Mouse (Mus musculus): ENCODE measurements around the gene Slc2a12.

Gene Slc2a12

DNA sequence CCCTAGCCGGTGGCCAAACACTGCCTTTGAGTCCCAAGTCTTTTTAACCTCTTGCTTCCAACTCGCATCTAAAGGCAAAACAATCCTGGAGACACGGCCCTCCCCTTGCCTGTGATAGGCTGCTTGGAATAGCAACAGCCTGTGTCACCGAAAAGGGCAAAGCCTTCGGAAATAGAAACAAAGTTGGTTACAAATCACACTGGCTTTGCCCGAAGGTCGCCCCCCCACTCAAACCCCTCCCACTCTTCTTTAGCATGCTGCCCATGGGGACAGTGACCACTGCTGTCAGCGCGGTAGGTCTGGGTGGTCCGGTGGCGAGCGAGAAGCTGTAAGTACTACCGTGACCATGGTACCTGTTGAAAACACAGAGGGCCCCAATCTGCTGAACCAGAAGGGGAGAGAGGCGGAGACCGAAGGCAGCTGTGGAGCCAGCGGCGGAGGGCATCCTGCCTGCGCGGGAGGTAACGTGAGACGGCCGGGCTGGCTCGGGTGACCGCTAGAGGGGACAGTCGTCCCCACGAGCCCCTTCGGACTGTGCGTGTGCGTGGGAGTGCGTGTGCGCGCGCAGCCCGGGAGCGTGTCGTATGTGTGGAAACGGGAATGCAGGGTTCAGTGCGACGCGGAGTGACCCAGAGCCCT lies at the start of gene Slc2a12:
TSS of gene Slc2a12 (plus strand) at position 159 of the 639 bp plus-strand sequence.
- DNase-seq, result peak; percentile 73 to 79

DNA sequence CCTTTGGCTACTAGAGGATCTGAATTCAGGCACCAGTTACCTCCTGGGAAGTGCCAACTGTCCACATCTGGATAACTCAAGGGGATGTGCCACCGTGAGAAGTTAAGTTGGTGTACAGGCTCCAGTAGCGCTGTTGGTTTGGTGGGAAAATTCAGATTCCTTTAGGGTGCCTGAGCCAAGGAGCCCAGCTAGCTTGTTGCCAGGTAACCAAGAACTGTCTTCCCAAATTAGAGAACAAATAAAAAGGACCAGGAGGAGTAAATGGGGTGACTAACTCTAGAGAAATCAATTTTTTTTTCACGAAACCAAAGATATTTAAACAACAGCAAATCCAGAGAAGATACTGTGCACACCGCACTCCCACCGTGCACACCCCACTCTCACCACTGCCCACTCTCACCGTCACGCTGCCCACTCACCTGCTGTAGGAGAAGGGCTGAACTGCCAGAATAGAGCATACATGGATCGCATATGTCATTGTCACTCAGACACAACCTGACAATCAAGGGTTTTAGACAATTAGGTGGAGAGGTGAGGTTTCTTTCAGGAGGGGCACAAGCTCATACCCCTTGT lies 45.8 kb upstream of the Slc2a12 start:
- no peak for DNase-seq

DNA sequence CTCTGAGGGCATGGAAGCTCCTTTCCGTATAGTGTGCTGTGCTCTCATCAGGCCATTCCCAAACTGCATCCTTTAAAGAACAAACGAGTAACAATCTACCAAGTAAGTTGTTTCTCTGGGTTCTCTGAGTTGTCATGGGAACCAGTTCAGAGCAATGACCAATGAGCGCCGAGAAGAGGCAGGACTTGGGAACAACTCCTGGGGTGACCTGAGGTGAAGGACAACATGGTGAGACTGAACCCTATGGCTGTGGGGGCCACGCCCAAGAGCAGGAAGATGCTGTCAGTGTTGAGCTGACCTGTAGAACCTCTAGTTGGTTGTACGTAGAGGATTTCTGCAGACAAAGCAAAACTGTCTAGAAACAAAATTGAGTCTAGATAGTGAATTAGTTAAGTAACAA lies 43.8 kb upstream of the Slc2a12 start:
- DNase-seq, result no peak

DNA sequence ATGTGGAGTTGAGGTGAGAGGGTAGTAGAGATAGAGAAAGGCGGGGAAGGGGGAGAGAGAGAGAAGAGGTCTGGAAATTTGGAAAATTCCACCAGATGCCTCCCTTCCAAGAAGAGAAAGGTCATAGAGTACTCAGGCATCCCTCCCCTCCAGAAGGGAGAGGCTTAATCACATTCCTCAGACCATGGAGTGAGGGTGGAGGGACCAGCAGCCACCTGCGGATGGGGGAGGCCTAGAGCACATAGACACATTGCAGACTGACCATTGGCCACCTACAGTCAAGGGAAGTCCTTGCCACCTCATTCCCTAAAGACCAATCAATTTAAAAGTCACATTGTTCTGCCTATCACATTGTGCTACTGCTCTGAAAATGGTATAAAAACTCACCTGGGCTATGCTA lies 40.0 kb upstream of the Slc2a12 start:
- DNase-seq, result no peak

DNA sequence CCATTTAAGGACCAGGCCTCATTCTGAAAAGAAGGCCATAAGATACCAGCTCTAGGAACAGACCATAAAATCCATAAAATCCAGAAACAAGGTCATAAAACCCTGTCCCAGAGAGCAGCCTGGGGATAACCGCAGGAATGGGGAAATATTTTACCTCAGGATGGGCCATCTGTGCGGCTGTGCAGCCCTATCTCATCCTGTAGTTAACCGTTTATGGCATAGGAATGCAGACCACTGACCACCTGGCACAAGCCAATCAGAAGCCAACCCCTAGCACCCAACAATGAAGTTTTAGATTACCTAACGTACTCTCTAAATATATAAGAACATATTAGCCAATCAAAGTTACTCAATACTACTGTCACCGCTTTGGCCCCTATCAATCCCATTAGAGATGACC lies 36.5 kb upstream of the Slc2a12 start:
- no peak for DNase-seq

DNA sequence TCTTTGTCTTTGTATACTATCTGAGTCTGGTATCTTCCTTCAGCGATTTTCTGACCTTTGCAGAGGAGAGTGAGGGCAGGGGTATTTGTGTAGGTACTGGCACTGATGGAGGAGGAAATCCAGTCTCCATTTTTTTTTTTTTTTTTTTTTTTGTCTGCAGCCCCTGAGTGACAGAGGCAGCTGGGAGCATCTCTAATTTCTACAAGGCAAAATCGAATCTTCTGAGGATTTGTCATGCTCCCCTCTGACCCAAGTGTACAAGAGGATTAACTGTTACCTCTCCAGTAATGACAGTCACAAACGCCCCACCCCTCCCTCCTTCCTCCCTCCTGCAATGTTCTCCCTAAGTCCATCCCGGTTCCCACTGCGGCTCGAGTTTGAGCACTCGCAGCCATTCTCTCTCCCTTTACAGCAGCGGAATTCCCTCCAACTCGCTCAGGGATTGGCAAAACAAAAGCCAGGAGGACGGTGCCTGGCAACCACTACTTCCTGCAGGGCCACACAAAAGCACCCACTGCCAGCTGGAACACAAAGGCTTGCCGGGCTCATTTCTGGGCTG lies 35.9 kb upstream of the Slc2a12 start:
- peak; percentile 54 to 60 for DNase-seq

DNA sequence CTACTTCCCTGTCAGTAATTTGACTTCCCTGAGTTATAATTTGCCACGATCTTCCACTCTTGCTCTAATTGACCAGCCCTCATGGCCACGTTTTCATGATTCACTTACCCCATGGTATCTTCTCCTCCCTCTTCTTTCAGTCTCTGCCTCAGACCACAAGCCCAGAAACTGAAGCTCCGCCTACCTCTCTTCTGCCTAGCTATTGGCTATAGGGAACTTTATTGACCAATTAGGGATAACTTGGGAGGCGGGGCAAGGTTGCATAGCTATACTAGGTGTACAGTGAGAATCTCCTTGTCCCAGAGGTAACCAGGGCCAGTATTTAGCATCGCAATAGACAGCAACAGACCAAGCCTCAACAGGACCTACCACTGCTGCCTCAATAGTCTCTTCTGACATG lies 31.5 kb upstream of the Slc2a12 start:
- DNase-seq, result no peak

DNA sequence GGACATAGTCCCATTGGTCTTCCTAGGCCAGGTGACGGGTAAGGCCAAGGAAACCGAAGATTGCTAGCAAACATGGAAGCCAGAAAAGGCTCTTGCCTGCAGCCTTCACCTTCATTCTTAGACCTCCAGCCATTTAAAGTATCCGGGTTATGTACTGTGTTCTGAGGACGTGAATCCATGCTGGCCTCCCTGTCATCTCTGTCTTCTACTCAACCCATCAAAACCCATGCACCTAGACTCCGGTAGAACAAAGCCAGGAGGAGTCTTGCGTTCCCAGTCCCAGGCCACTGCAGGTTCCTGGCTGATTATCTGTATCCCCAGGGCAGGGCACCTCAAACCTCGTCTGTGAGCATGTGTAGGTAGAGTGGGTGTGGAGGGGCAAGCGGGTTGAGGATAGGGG lies 30.3 kb upstream of the Slc2a12 start:
- DNase-seq, result no peak

DNA sequence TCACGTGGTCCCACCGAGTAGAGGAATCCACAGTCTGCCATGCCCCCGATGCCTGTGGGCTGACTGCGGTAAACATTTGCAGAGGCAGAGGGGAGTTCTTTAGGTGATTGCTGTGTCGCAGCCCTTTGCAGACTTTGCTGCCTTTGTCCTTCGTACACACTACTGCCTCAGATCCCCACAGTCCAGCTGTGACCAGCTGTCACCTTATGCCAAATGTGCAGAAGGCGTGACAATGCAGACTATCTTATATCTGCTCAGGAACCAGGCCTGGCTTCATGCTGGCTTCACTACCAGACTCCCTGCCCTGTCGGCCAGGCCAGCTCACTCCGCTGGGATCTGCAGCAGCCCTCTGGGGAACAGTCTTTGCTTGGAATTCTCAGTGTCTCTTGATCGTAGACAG lies 29.5 kb upstream of the Slc2a12 start:
- no peak for DNase-seq

DNA sequence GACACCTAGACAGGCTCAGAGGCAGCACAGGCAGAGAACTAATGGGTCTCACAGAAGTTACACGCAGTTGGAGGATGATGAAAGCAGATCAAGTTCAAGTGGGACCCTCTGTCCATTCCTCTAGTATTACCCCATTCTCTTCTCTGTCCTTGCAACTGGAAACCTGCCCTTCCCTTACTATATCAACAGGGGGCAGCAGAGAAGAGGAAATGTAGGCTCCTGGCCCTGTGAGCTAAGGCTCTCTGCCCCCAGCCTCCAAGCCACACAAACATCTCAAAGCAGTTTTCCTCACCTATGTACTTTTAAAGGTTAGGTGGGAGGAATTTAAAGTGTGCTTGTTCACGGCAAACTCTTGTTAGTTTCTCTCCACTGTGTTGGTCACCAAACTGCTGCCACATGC lies 26.0 kb upstream of the Slc2a12 start:
- DNase-seq, result peak; percentile 66 to 75

DNA sequence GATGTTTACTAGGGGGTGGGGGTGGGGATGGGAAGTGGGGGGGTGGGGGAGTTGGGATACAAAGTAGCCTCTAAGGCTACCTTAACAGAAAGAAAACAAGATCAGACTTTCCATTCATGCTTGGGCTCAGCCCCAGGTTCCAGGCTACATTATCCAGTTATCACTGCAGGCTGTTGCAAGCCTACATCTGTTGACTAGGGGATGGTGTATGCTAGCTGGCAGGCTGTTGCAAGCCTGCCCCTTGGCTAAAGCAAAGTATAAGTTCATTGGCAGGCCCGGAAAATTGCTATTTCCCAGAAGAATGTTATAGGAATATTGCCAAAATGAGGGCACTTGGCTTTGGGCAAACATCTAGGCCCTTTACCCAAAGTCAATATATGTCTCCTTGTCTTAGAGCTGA lies 16.0 kb upstream of the Slc2a12 start:
- peak; percentile 23 to 42 for DNase-seq

DNA sequence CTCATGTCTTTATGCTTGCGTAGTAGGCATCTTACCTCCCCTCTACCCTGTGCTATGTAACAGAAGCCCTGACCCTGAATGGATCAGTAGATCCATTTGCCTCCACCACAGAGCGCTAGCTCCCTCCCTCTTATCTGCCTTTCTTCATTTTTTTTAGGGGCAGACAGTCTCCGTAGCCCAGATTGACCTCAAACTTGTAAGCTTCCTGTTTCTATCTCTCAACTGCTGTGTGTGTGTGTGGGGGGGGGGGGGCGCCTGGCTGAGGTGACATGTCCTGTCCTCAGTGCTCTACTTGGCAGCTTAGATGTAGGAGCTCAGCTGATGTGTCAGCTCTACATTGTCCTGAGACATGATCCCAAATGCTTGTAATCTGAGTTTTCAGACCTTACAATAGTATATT lies 13.7 kb upstream of the Slc2a12 start:
- DNase-seq, result no peak

DNA sequence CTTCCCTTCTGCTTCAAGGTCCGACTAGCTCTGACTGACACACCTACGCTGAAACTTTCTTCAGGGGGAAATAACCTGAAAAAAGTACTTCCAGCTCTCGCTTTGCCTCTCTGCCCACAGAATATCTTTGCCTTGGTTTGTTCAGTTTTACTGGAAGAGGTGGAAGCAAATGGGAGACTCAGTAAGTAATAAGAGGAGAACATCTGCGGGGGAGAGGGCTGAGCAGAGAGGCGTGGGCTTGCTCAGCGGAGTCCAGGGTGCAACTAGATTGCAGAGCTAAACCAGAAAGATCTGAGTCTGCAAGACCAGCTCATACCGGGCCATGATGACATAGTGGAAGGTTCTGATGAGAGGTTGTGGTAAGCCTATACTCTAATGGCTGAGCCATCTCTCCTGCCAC lies 13.3 kb upstream of the Slc2a12 start:
- no peak for DNase-seq

DNA sequence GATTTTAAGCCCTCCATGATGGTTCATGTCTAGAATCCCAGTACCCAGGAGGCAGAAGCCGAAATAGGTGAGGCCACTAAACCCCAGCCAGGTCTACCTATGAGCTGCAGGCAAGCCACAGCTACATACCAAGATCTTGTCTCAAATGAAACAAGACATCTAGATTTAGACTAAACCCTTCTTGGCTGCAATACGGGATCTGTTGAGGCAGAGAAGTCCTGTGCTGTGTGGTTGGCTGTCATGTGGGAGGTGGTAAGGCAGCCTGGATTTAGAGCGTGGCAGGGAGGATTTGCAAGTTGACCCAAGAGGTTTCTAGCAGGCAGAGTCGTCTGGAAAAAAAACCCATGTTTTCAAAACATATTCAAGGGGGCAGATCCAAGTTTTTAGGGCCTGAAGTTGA lies 12.9 kb upstream of the Slc2a12 start:
- DNase-seq, result no peak

DNA sequence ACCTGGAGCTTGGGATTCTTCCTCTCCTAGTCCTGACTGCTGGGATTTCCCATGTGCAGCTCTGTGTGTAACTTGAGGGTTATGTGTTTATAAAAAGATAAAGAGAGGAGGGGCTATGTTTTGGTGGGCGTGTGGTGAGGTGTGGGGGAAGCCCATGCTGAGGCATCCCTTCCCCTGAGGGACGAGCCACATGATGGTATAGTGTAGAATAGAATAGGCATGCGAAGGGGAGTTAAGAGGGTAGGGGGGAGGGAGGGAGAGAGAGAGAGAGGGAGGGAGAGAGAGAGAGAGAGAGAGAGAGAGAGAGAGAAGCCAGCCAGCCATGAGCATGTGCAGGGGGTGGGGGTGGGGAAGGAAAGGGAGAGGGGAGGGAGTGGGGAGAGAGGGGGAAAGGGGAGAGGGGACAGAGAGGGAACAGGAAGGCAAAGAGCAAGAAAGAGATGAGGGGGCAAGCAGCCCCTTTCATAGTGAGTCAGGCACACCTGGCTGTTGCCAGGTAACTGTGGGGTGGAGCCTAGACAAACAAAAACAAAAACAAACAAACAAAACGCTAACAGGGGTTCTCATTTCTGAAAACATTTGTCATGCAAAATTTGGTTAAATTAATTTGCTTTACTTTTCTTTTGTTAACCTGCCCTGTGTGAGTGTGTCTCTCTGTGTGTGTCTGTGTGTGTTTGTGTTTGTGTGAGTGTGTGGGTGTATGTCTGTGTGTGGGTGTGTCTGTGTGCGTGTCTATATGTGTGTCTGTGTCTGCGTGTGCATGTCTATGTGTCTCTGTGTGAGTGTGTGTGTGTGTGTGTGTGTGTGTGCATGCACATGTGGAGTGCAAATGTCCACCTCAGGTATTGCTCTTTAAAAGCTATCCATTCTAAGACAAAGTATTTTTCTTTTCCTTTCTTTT lies 11.2 kb upstream of the Slc2a12 start:
- no peak for DNase-seq

DNA sequence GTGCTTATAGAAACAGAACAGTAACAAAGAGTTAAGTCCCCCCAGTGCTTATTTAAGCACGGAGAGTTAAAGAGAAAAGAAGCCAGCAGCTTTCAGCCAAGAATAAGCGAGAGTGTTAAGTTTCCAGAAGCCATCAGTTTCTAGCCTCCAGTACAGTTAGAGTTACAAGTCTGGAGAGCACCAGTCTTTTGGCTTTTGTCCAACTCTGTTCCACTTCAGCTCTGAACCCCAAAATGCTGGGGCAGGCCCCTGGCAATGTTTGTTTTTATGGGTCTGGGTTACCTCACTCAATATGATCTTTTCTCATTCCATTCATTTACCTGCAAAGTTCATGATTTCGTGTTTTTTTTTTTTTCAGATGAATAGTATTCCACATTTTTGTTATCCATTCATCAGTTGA lies 7.6 kb upstream of the Slc2a12 start:
- DNase-seq, result no peak

DNA sequence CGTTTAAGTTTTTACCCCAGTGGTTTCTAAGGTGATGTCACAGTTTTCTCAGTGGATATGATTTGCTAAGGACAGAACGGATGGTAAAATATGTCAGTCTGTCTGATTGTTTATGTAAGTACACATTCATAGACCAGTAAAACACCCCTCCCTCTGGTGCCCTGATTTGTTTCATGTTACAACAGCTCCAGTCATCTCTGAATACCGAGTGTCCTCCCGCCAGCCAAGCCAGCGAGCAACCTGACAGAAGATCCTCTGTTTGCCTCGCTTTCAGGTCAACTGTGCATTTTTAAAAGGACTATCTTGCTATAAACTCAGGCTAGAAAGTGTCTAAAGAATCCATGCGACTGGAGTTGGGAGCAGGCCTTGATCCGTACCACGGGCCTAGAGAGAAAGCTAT lies 640 bp upstream of the Slc2a12 start:
- DNase-seq, result peak in 1 of 2 experiments; percentile 8

DNA sequence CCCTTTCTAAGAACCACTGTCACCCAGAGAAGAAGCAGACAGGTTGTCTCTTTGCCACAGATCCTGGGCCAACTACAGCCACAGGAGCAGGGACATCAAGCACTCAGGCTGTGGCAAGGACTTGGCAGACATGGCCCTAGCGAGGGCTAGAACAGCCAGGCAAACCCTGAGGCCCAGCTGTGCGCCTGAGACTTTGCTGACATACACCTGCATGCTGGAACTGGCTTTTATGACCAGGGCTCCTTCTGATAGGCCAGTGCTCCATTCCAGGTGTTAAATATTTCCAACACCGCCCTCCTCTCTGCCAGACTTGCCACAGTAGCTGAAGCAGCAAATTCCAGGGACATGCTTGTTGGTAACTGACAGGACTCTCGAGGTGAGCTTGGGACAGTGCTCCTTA lies 3.9 kb downstream of the Slc2a12 start:
- DNase-seq, result no peak

DNA sequence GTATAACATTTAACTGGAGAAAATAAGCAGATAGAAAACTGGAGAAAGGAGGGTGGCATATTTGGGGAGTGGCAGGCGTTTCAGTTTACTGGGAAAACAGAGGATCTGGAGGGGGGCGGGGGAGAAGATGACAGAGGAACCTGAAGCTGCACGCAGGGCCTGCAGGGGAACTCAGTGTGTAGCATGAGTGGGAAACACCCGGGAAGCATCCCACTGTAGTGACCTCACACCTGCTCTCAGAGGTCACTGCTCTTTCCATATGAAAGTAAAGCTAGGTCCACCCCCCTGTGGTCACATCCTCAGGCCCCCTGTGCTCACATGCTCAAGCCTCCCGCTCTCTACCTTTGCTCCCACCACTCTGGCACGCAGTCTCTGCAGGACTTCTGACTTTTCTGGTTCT lies 9.0 kb downstream of the Slc2a12 start:
- DNase-seq, result no peak

DNA sequence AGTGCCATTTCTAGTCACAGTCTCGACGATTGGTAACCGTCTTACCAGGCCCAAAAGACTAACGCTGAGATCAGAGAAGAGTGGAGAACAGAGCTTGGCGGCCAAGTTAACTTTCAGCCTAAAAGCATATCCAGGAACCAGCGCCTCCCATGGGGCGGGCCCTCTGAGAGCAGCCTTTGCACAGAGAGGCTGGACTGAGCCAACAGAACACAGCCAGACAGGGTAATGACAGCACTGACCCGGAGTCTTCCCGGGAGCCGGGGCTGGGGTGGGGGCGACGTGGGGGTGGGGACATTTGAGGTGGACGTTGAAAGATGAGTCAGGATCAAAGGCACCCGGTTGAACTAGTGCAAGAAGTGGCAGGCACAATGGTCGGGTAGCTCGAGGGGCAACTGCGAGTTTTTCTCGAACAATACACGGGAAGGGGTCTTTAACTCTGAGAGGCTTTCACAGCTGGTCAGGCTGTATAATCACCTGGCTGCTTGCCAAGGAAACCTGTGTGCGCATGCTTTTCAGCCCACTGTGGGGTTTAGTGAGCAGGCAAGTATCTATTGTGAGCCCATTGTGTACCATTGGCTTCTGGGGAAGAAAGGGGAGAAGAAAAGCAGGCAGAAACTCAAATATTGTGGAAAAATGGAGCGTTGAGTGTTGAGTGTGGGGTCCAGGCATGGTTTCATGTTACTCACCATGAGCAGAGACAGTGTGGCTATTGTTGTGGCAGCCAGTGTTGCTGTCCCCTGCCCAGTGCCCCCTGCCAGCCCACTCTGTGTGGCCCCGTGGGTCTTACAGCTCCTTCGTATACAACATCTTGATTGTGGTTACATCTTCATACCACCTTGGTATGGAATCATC lies 13.9 kb downstream of the Slc2a12 start:
- peak; percentile 45 to 49 for DNase-seq

DNA sequence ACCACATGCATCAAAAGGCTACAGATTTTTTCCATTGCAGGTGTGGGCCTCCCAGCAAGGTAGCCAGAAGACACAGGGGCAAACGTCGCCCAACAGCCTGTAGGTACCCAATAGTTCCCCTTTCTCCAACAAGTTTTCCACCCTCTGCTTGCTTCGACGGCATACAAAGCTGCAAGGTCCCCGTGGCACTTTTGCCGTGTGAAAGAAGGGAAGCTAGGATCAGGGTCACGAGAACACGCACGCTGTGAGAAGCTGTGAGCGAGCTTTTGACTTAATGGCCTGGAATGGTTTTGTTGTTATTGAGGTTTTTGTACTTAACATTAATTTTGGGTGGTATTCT lies 14.5 kb downstream of the Slc2a12 start:
- DNase-seq, result no peak

DNA sequence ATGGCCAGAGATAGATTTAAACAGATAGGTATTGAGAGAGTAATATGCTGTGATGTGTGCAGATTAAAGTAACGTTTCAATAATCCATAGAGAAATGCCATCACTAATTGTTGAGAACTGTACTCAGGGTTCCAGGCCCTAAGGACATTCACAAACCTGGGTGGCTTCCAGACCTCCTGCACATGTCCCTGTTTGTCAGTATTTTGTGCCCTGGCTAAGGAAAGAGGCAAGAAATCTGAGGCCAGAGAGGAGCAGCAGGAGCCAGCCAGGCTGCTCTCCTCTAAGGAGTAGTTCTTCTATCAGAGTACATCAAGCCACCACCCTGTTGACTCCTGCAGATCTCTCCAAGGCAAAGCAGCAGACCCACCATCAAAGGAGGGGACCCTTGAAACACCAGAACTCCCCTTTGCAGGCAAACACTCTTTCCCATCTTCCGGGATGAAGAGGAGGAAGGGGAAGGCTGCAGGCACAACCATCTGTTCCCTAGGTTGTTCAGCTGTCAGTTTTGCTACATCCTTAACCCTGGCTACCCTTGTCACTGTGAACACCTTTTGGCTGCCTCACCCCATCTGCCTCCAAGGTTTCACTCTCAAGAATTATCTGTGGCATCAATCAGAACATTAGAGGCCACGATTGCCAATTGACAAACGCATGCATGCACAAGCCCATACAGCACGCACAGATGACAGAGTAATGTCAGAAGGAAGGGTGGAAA lies 15.6 kb downstream of the Slc2a12 start:
- DNase-seq, result peak; percentile 46 to 49
